Mouse (Mus musculus) activated CD4-positive, CD25-positive, alpha-beta regulatory T cell, adult 4 months (primary cell): Measurements from ENCODE around the gene Atg4a. TPM values are rescaled to one million over a fixed set of nuclear protein-coding genes. Genes with fewer than 3 reads are reported as not detected.

Experiments
- ATAC-seq: one replicate; pipeline ENCODE4 v1.8.0; 2017
- polyA plus RNA-seq, 2 experiments: library from polyadenylated mRNA; unstranded; fragments of 100-300 nt; shearing (Covaris generic); gene quantifications; one replicate each; pipeline ENCODE4 v1.2.1; 2017

The Atg4a gene
- polyA plus RNA-seq: 10 to 100 TPM; 27.9 to 29.3 TPM

DNA sequence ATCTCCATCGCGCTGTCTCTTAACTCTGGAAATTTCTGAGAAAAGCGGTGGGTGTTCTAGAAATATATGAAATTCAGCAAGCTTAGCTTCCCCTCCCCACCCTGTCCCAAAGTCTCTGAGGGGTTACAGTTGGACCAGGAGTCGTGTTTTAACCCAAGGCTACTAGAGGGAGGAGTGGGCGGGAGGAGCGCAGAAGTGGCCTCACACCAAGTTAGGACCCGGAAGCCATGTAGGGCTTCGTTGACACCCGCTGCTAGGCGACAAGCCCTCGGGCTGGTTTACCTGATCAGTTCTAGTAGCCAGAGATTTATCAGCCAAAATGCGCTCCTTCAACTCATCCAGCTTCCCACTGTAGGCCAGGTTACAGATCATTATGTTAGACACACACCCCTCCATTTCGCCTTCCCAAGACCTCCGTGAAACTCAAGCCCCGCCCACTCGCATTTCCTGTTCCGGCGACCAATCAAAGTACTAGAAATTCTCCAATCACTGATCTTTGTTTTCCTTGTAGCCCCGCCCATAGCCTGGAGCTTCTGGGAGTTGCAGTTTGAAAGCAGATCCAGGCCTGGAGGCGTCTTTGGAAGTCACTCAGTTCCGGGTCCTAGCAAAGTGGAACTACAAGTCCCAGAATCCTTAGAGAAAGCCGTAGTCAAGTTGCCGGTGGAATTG is at the start of gene Atg4a, which contains the start of gene Psmd10:
TSS of gene Atg4a (plus strand) at position 636 of the 669 bp plus-strand sequence.
TSS of gene Psmd10 (minus strand) at position 457 of the 669 bp plus-strand sequence.
- peak; percentile 98 for ATAC-seq

GRCm38 (mm10) chrX:140907360-140907759 is 49.3 kb upstream of the Atg4a start, which contains the start of gene Vsig1:
Gene Vsig1 (plus strand): TSS chrX:140907608.
- ATAC-seq: no peak

DNA sequence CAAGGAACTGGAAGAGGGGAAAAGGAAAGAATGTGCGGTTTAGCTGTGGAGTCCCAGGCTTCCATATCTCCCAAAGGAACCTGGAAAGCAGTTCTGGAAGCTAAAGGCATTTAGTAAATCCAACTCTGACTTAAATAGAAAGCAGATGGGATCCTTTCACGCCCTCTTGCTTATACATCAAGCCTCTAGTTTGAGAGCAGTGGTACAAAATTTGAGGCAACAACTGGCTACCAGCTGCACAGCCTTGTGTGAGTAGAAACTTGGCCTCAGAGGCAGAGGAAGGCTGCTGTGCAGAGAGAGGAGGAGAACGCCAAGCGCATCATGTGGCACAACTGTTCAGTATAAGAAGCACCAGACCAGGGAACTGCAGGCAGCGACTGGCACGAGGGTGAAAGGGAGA is 35.4 kb upstream of the Atg4a start:
- ATAC-seq: no peak

DNA sequence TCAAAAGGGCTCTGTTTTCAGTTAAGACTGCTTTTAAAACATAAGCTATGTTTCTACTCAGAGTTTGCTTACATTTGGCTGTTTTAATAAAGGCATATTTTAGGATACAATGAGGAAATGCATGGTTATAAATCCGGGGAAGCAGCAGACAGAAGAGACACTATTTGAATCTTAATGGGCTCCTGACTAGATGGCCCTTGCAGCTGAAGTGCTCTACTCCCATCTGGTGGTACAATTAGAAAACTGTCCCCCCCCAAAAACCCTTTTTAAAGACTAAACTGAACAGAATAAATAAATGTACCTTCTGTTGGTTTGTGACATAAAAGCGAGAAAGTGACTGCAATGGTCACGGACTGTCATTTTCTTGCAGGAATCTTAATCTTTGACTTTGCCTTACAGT is 24.6 kb upstream of the Atg4a start:
- ATAC-seq: no peak

GRCm38 (mm10) chrX:140933263-140933662 is 23.4 kb upstream of the Atg4a start:
- ATAC-seq: no peak

- ATAC-seq: no peak
Observed at GRCm38 (mm10) chrX:140936271-140936670, 20.4 kb upstream of the Atg4a start.

- ATAC-seq: no peak
Observed at GRCm38 (mm10) chrX:140953618-140954017, 3.1 kb upstream of the Atg4a start.

GRCm38 (mm10) chrX:140956959-140957358 is 252 bp downstream of the Atg4a start:
- peak; percentile 40 for ATAC-seq

GRCm38 (mm10) chrX:140978943-140979342 is 22.2 kb downstream of the Atg4a start:
- no peak for ATAC-seq

DNA sequence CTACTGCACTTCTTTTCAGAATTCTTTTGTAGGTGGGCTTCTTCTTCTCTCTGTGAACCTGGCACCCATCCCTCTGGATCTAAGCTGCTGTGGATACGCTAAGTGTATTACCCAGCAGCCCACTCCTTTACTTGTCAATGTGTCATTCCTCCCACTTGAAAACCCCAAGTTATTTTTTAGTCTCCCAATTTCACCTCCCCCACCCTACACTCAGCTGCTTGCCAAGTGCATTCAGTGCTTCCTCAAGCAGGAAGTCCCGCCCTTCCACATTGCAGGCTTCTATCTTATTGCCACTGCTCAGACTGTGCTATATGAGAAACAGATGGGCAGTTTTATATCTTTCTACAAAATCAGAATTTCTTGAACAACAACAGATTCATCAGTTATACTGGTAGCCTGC is 22.8 kb downstream of the Atg4a start:
- ATAC-seq: no peak

GRCm38 (mm10) chrX:140980163-140980562 is 23.5 kb downstream of the Atg4a start:
- ATAC-seq: no peak

DNA sequence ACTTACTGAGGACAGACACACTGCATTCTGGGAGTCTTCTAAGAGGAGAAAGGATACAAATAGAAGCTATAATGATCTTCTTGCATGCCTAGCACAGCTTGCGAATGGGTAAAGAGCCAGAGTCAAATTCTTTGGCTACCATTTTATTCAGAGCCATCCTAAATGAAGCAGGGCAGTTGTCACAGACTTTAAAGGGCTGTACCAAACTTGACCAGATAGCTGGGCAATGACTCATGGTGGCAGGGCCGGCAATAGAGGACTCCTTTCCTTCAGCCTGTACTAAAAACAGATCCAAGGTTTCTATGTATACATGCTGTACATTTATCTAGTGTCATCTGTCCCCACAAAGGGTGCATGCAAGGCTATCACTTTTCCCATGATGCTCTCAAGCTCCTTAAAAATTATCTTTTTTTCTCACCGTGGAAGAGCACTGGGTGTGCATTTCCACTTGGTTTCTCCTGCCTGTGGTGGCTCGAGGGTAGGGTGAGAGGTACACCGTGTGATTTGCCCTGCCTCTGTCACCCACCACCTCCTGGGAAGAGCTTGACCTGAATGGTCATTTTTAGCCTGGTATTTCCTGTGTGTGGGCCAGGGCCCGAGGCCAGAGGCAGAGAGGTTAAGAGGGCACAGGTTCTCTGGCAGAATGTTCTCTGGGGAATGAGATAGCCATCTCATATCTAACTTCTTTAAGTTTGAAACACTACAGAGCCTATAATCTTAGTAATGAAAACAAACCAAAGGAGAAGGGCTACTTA is 26.7 kb downstream of the Atg4a start:
- ATAC-seq: no peak

- ATAC-seq: no peak
Observed at GRCm38 (mm10) chrX:140984795-140985194, 28.1 kb downstream of the Atg4a start.

GRCm38 (mm10) chrX:140985256-140985655 is 28.5 kb downstream of the Atg4a start:
- no peak for ATAC-seq

DNA sequence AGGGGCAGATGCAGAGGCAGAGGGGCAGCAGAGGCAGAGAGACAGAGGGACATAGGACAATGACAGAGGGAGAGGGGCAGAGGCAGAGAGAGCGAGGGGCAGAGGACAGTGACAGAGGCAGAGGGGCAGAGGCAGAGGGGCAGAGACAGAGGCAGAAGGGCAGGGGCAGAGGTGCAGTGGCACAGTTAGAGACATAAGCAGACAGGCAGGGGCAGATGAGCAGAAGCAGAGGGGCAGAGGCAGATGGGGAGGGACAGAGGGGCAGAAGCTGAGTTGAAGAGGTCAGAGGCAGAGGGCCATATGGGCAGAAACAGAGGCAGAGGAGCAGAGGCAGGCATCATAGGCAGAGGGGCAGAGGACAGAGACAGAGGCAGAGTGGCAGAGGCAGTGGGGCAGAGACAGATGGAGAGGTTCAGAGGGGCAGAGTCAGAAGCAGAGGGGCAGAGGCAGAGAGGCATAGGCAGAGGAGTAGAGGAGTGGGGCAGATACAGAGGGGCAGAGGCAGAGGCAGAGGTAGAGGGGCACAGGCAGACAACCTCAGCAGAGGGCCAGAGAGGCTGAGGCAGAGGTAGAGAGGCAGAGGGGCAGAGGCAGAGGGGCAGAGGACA is 40.3 kb downstream of the Atg4a start:
- ATAC-seq: no peak

DNA sequence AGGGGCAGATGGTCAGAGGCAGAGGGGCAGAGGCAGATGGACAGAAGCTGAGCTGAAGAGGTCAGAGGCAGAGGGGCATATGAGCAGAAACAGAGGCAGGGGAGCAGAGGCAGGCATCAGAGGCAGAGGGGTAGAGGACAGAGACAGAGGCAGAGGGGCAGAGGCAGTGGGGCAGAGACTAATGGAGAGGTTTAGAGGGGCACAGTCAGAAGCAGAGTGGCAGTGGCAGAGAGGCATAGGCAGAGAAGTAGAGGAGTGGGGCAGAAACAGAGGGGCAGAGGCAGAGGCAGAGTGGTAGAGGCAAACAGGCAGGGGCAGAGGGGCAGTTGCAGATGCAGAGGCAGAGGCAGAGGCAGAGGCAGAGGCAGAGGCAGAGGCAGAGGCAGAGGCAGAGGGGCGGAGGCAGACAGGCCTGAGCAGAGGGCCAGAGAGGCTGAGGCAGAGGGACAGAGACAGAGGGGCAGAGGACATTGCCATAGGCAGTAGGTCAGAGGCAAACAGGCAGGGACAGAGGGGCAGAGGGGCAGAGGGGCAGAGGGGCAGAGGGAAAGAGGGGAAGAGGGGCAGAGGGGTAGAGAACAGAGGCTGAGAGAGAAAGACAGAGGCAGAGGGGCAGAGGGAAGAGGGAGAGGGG is 41.3 kb downstream of the Atg4a start:
- no peak for ATAC-seq

DNA sequence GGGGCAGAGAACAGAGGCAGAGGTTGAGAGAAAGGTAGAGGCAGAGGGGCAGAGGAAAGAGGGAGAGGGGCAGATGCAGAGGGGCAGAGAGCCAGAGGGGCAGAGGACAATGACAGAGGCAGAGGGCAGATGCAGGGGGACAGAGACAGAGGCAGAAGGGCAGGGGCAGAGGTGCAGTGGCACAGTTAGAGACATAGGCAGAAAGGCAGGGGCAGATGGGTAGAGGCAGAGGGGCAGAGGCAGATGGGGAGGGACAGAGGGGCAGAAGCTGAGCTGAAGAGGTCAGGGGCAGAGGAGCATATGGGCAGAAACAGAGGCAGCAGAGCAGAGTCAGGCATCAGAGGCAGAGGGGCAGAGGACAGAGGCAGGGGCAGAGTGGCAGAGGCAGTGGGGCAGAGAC is 42.2 kb downstream of the Atg4a start:
- ATAC-seq: no peak

- ATAC-seq: no peak
Observed at GRCm38 (mm10) chrX:141149705-141150104, 193.0 kb downstream of the Atg4a start.

DNA sequence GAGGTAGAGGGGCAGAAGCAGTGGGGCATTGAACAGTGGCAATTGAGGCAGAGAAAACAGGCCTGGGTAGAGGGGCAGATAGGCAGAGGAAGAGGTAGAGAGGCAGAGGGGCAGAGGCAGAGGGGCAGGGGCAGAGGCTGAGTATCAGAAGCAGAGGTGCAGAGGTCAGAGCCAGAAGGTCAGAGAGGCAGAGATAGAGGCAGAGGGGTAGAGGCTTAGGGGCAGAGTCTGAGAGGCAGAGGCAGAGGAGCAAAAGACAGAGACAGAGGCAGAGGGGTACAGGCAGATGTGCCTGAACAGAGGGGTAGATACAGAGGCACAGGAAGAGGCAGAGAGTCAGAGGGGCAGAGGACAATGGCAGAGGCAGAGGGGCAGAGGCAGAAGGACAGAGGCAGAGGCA is 193.6 kb downstream of the Atg4a start:
- ATAC-seq: no peak

DNA sequence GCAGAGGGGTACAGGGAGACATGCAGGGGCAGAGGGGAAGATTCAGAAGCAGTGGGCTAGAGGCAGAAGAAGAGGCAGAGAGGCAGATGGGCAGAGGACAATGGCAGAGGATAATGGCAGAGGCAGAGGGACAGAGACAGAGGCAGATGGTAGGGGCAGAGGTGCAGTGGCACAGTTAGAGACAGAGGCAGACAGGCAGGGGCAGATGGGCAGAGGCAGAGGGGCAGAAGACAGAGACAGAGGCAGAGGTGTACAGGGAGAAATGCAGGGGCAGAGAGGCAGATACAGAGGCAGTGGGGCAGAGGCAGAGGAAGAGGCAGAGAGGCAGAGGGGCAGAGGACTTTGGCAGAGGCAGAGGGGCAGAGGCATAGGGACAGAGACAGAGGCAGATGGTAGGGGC is 194.5 kb downstream of the Atg4a start:
- no peak for ATAC-seq

- ATAC-seq: peak; percentile 28
Observed at GRCm38 (mm10) chrX:141156696-141157095, 200.0 kb downstream of the Atg4a start.

DNA sequence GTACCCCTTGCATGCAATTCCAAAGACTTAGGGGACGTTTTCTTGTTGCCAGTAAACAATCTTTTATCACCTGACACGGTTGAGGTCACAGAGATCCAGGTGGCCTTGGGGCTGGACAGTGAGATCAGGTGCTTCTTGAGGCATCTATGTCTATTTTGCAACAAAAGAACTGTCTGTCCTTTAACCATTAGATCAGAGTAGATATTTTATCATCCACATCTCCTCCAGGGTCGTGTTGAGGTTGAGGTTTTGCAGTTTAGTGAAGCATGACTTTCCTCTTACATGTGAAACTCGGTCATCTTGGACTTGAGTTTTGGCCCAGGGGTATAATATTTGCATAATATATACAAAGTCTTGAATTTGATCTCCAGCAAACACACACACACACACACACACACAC is 200.9 kb downstream of the Atg4a start:
- ATAC-seq: no peak

DNA sequence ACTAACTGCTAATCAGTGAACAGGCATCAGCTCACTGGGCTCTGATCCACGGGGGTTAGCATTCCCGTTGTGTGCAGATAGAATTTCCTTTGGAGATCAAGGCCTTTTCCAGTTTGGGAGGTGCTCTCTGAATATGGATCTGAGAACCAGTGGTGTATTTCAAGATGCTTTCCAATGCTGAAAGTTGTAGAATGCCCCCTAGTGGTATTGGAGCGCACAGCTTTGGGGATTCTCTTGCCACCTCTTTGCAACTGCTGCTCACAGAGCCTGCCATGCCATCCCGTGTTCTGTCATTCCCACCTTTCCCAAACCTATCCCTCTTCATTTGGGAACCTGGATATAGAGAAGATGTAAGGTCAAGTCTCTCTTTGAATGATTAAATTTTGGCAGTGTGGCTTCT is 201.5 kb downstream of the Atg4a start:
- no peak for ATAC-seq
